Mouse (Mus musculus): ENCODE results near the gene 4930562C15Rik.

Gene 4930562C15Rik

GRCm38 (mm10) chr16:4862863-4863483 lies 27.8 kb downstream of the 4930562C15Rik start:
- DNase-seq (ENCODE audit: low spot score), result peak; percentile 72

GRCm38 (mm10) chr16:4863742-4864141 lies 28.5 kb downstream of the 4930562C15Rik start:
- no peak for DNase-seq (ENCODE audit: low spot score)

GRCm38 (mm10) chr16:4866101-4866695 lies 31.0 kb downstream of the 4930562C15Rik start:
- no peak for DNase-seq (ENCODE audit: low spot score)

- no peak for DNase-seq (ENCODE audit: low spot score)
Observed at GRCm38 (mm10) chr16:4870490-4870889, 35.3 kb downstream of the 4930562C15Rik start.

GRCm38 (mm10) chr16:4871926-4872325 lies 36.7 kb downstream of the 4930562C15Rik start:
- no peak for DNase-seq (ENCODE audit: low spot score)

- DNase-seq (ENCODE audit: low spot score), result no peak
Observed at GRCm38 (mm10) chr16:4875198-4876032, 40.2 kb downstream of the 4930562C15Rik start.

GRCm38 (mm10) chr16:4876033-4876680 lies 40.9 kb downstream of the 4930562C15Rik start:
- DNase-seq (ENCODE audit: low spot score), result no peak

GRCm38 (mm10) chr16:4877195-4877594 lies 42.0 kb downstream of the 4930562C15Rik start:
- no peak for DNase-seq (ENCODE audit: low spot score)

GRCm38 (mm10) chr16:4877701-4878100 lies 42.5 kb downstream of the 4930562C15Rik start:
- DNase-seq (ENCODE audit: low spot score), result no peak

- DNase-seq (ENCODE audit: low spot score), result no peak
Observed at GRCm38 (mm10) chr16:4878192-4878885, 43.1 kb downstream of the 4930562C15Rik start.

- peak; percentile 58 for DNase-seq (ENCODE audit: low spot score)
Observed at GRCm38 (mm10) chr16:4879101-4879707, 44.0 kb downstream of the 4930562C15Rik start.

- peak; percentile 84 for DNase-seq (ENCODE audit: low spot score)
Observed at GRCm38 (mm10) chr16:4879708-4880124, 44.5 kb downstream of the 4930562C15Rik start.

GRCm38 (mm10) chr16:4880136-4880825 lies 45.1 kb downstream of the 4930562C15Rik start, which contains the start of gene Ubald1:
TSS of gene Ubald1 (minus strand) at chr16:4880315.
- peak; percentile 98 for DNase-seq (ENCODE audit: low spot score)

- no peak for DNase-seq (ENCODE audit: low spot score)
Observed at GRCm38 (mm10) chr16:4881400-4882351, 46.5 kb downstream of the 4930562C15Rik start.

- DNase-seq (ENCODE audit: low spot score), result no peak
Observed at GRCm38 (mm10) chr16:4884930-4885329, 49.7 kb downstream of the 4930562C15Rik start.

GRCm38 (mm10) chr16:4885760-4886689 lies 50.8 kb downstream of the 4930562C15Rik start, which contains the start of gene Mgrn1:
TSS of gene Mgrn1 (plus strand) at chr16:4886249.
- peak; percentile 94 for DNase-seq (ENCODE audit: low spot score)

GRCm38 (mm10) chr16:4886690-4887020 lies 51.4 kb downstream of the 4930562C15Rik start:
- no peak for DNase-seq (ENCODE audit: low spot score)

- no peak for DNase-seq (ENCODE audit: low spot score)
Observed at GRCm38 (mm10) chr16:4890201-4890709, 55.0 kb downstream of the 4930562C15Rik start.
